Mouse (Mus musculus): ENCODE data around the gene Wnt11.

Wnt11 gene

GRCm38 (mm10) chr7:98867794-98868150 lies 32.9 kb downstream of the Wnt11 start:
- no peak for DNase-seq

GRCm38 (mm10) chr7:98869070-98869469 lies 34.2 kb downstream of the Wnt11 start:
- no peak for DNase-seq

GRCm38 (mm10) chr7:98870791-98871190 lies 35.9 kb downstream of the Wnt11 start:
- DNase-seq = no peak

GRCm38 (mm10) chr7:98871882-98872281 lies 37.0 kb downstream of the Wnt11 start:
- DNase-seq = no peak

- no peak for DNase-seq
Observed at GRCm38 (mm10) chr7:98873316-98873715, 38.4 kb downstream of the Wnt11 start.

GRCm38 (mm10) chr7:98874411-98874951 lies 39.6 kb downstream of the Wnt11 start:
- DNase-seq = no peak

GRCm38 (mm10) chr7:98875390-98875990 lies 40.6 kb downstream of the Wnt11 start:
- DNase-seq = peak; percentile 39 to 65

- no peak for DNase-seq
Observed at GRCm38 (mm10) chr7:98876119-98876518, 41.2 kb downstream of the Wnt11 start.

- DNase-seq = no peak
Observed at GRCm38 (mm10) chr7:98879176-98879575, 44.3 kb downstream of the Wnt11 start.

- DNase-seq = peak; percentile 35 to 58
Observed at GRCm38 (mm10) chr7:98881887-98882286, 47.0 kb downstream of the Wnt11 start.

- DNase-seq = peak; percentile 82 to 86
Observed at GRCm38 (mm10) chr7:98887811-98888261, 52.9 kb downstream of the Wnt11 start.

- no peak for DNase-seq
Observed at GRCm38 (mm10) chr7:98888810-98889209, 53.9 kb downstream of the Wnt11 start.

- DNase-seq = no peak
Observed at GRCm38 (mm10) chr7:98889211-98889610, 54.3 kb downstream of the Wnt11 start.

- no peak for DNase-seq
Observed at GRCm38 (mm10) chr7:98893144-98893543, 58.2 kb downstream of the Wnt11 start.

GRCm38 (mm10) chr7:98894305-98894704 lies 59.4 kb downstream of the Wnt11 start:
- no peak for DNase-seq

GRCm38 (mm10) chr7:98894768-98895167 lies 59.9 kb downstream of the Wnt11 start:
- no peak for DNase-seq

- no peak for DNase-seq
Observed at GRCm38 (mm10) chr7:98895501-98896095, 60.7 kb downstream of the Wnt11 start.

- DNase-seq = no peak
Observed at GRCm38 (mm10) chr7:98897323-98897722, 62.4 kb downstream of the Wnt11 start.

- DNase-seq = no peak
Observed at GRCm38 (mm10) chr7:98899815-98900214, 64.9 kb downstream of the Wnt11 start.

GRCm38 (mm10) chr7:98901120-98901519 lies 66.2 kb downstream of the Wnt11 start:
- DNase-seq = no peak

GRCm38 (mm10) chr7:98903884-98904283 lies 69.0 kb downstream of the Wnt11 start:
- no peak for DNase-seq
